Mouse (Mus musculus) liver, embryonic 14.5 days (tissue): ENCODE measurements around the gene Arl5a. TPM values are rescaled to one million over a fixed set of nuclear protein-coding genes. Genes with fewer than 3 reads are reported as not detected.

Experiments used
- ATAC-seq: fragments of 200-750 bp; cut with Nextera tagmentation; 2 replicates; pipeline ENCODE4 v1.8.0; 2017; ENCODE audit warnings: moderate number of reproducible peaks, mild to moderate bottlenecking, moderate library complexity; ENCODE audit not compliant: insufficient read depth
- DNase-seq, 3 experiments: peaks; one replicate each; pipeline ENCODE4 v3.0.0-alpha.2; 2012 to 2013; ENCODE audit warnings: low read depth in 3 of 3, low spot score in 3 of 3
- H3K27ac ChIP-seq: fragments of 300-500 bp; sonication (generic); 2 replicates; pipeline ENCODE4 v1.5.1; 2014; ENCODE audit warnings: moderate library complexity, mild to moderate bottlenecking, control low read depth, inconsistent platforms
- H3K27me3 ChIP-seq: fragments of 300-500 bp; sonication (generic); 2 replicates; pipeline ENCODE4 v1.6.1; 2014; ENCODE audit warnings: mild to moderate bottlenecking, low read length, moderate library complexity; ENCODE audit not compliant: control insufficient read depth, insufficient read depth
- H3K36me3 ChIP-seq: fragments of 300-500 bp; sonication (generic); replicated peaks from 2 replicates; pipeline ENCODE4 v1.6.1; 2014; ENCODE audit warnings: low read depth; ENCODE audit not compliant: control insufficient read depth, insufficient read depth
- H3K4me1 ChIP-seq, 2 experiments: fragments of 200-500 bp in 1 of 2; fragments of 300-500 bp in 1 of 2; sonication (generic) in 1 of 2; replicated peaks; 2 replicates each; pipeline ENCODE4 v1.6.1; 2012 to 2014; ENCODE audit warnings: antibody characterized with exemption in 1 of 2, inconsistent platforms in 1 of 2, low read length in 1 of 2; ENCODE audit not compliant: control insufficient read depth in 2 of 2, insufficient read depth in 2 of 2
- H3K4me2 ChIP-seq: fragments of 300-500 bp; sonication (generic); 2 replicates; pipeline ENCODE4 v1.6.1; 2014; ENCODE audit warnings: low read depth, mild to moderate bottlenecking, control low read depth, moderate library complexity
- H3K4me3 ChIP-seq, 2 experiments: fragments of 200-500 bp in 1 of 2; fragments of 300-500 bp in 1 of 2; sonication (generic) in 1 of 2; 2 replicates each; pipeline ENCODE4 v1.5.1; 2012 to 2014; ENCODE audit warnings: low read depth in 2 of 2, low read length in 2 of 2, mild to moderate bottlenecking in 2 of 2, control low read depth in 1 of 2, inconsistent platforms in 1 of 2, moderate library complexity in 1 of 2; ENCODE audit not compliant: insufficient read depth in 1 of 2
- H3K9ac ChIP-seq: fragments of 300-500 bp; sonication (generic); replicated peaks from 2 replicates; pipeline ENCODE4 v1.6.1; 2014; ENCODE audit warnings: mild to moderate bottlenecking, control low read depth, moderate library complexity
- H3K9me3 ChIP-seq: fragments of 300-500 bp; sonication (generic); 2 replicates; pipeline ENCODE4 v1.6.1; 2016; ENCODE audit warnings: low read length, mixed read lengths; ENCODE audit not compliant: control insufficient read depth
- CTCF ChIP-seq: IDR thresholded peaks from 2 replicates; pipeline ENCODE4 v1.5.1; 2016; ENCODE audit warnings: antibody characterized with exemption, low read depth, control low read depth
- EP300 ChIP-seq: IDR thresholded peaks from 2 replicates; pipeline ENCODE4 v1.6.1; 2016; ENCODE audit warnings: antibody characterized with exemption, low read depth
- WGBS: fragments of 180-500 bp; shearing (Covaris S2); extraction: QIAGEN DNeasy Blood & Tissue Kit; methylation state at CpG from one replicate; pipeline ENCODE4 v1.1.7; 2014; ENCODE audit not compliant: insufficient replicate concordance; 5-methylcytosine and 5-hydroxymethylcytosine counted together
- polyA plus RNA-seq, 2 experiments: library from polyadenylated mRNA; depleted of rRNA in 1 of 2; stranded (reverse) in 1 of 2; unstranded in 1 of 2; fragments of >200 nt; fragmentation: Nextera tagmentation in 1 of 2; extraction: Ambion mirVana in 1 of 2; gene quantifications; 2 replicates each; pipeline versions ENCODE4 v1.2.1 to v1.2.3; 2012 to 2014

Gene Arl5a
- polyA plus RNA-seq, 2 experiments, result 18.2 to 34.9 TPM

GRCm38 (mm10) chr2:52442125-52442524 is 17.4 kb upstream of the Arl5a start:
- H3K9ac ChIP-seq, result no peak overlapping the region

GRCm38 (mm10) chr2:52440420-52441015 is 15.8 kb upstream of the Arl5a start:
- H3K9ac ChIP-seq, result no peak overlapping the region
- WGBS, result 55% methylated on average over 4 of the region's 4 CpGs
- no peaks in the 10 kb centered on the region for H3K36me3 ChIP-seq
- TF ChIP-seq CTCF (no peak), EP300 (no peak)
- no peak overlapping the region for H3K4me2 ChIP-seq
- H3K9me3 ChIP-seq, result no peaks in the 10 kb centered on the region
- H3K4me3 ChIP-seq, result no peak overlapping the region
- H3K27me3 ChIP-seq, result no peaks in the 10 kb centered on the region
- ATAC-seq, result no peak
- peaks cover 0 to 11% of the 10 kb centered on the region in 2 experiments; a peak in 2 of 4 replicates for H3K4me1 ChIP-seq
- DNase-seq, result no peak
- no peak overlapping the region for H3K27ac ChIP-seq

More at GRCm38 (mm10) chr2:52442125-52442524, 17.4 kb upstream of the Arl5a start:
- Histone ChIP-seq H3K36me3 (no peaks in the 10 kb centered on the region), H3K4me2 (no peak overlapping the region), H3K27ac (no peak overlapping the region), H3K27me3 (no peaks in the 10 kb centered on the region), H3K9me3 (no peaks in the 10 kb centered on the region), H3K4me3 (no peak overlapping the region), H3K4me1 (peaks cover 0 to 18% of the 10 kb centered on the region in 2 experiments)
- ATAC-seq (no peak), DNase-seq (no peak)
- 47% methylated on average over 5 of the region's 5 CpGs for WGBS
- no peak for TF ChIP-seq EP300
- TF ChIP-seq CTCF, result no peak

- no peak overlapping the region for H3K4me2 ChIP-seq
- 79% methylated on average over 4 of the region's 4 CpGs for WGBS
Observed at GRCm38 (mm10) chr2:52438437-52438836, 13.7 kb upstream of the Arl5a start.

GRCm38 (mm10) chr2:52438013-52438412 is 13.3 kb upstream of the Arl5a start:
- no peak overlapping the region for H3K4me3 ChIP-seq
- H3K27ac ChIP-seq, result no peak overlapping the region
- no peak overlapping the region for H3K9ac ChIP-seq
- TF ChIP-seq CTCF, result no peak
- no peak for TF ChIP-seq EP300
- WGBS, result 52% methylated on average over 6 of the region's 6 CpGs
- no peak overlapping the region for H3K4me2 ChIP-seq
- H3K9me3 ChIP-seq, result no peaks in the 10 kb centered on the region
- DNase-seq (no peak), ATAC-seq (no peak)
- no peaks in the 10 kb centered on the region for H3K27me3 ChIP-seq
- H3K4me1 ChIP-seq, result peaks cover 0 to 8% of the 10 kb centered on the region in 2 experiments; a peak in 2 of 4 replicates
- H3K36me3 ChIP-seq, result no peaks in the 10 kb centered on the region

More at GRCm38 (mm10) chr2:52438437-52438836, 13.7 kb upstream of the Arl5a start:
- no peaks in the 10 kb centered on the region for H3K27me3 ChIP-seq
- no peaks in the 10 kb centered on the region for H3K9me3 ChIP-seq
- ATAC-seq (no peak), DNase-seq (no peak)
- TF ChIP-seq EP300, result no peak
- TF ChIP-seq CTCF, result no peak
- H3K27ac ChIP-seq, result no peak overlapping the region
- no peak overlapping the region for H3K9ac ChIP-seq
- no peak overlapping the region for H3K4me3 ChIP-seq
- H3K36me3 ChIP-seq, result no peaks in the 10 kb centered on the region
- H3K4me1 ChIP-seq, result peaks cover 0 to 8% of the 10 kb centered on the region in 2 experiments; a peak in 2 of 4 replicates

- TF ChIP-seq EP300 (no peak), CTCF (no peak)
Observed at GRCm38 (mm10) chr2:52435919-52436632, 11.4 kb upstream of the Arl5a start.

More at GRCm38 (mm10) chr2:52435919-52436632, 11.4 kb upstream of the Arl5a start:
- DNase-seq (no peak), ATAC-seq (no peak)
- Histone ChIP-seq H3K27me3 (no peaks in the 10 kb centered on the region), H3K27ac (no peak overlapping the region), H3K4me1 (0 out of 4 replicates have a peak, but pooled peaks cover 0 to 2% of the 10 kb centered on the region in 2 experiments), H3K9ac (no peak overlapping the region), H3K4me2 (no peak overlapping the region), H3K4me3 (no peak overlapping the region), H3K36me3 (no peaks in the 10 kb centered on the region), H3K9me3 (no peaks in the 10 kb centered on the region)
- 70% methylated on average over 14 of the region's 14 CpGs for WGBS
